Mouse (Mus musculus) NIH3T3 (cell line): ENCODE results near the gene Nbea.

Experiments
- DNase-seq: peaks from one replicate; pipeline ENCODE4 v3.0.0-alpha.2; 2012; ENCODE audit warnings: low read depth

The Nbea gene

GRCm38 (mm10) chr3:55751363-55751762, 432.1 kb downstream of the Nbea start:
- no peak for DNase-seq

DNA sequence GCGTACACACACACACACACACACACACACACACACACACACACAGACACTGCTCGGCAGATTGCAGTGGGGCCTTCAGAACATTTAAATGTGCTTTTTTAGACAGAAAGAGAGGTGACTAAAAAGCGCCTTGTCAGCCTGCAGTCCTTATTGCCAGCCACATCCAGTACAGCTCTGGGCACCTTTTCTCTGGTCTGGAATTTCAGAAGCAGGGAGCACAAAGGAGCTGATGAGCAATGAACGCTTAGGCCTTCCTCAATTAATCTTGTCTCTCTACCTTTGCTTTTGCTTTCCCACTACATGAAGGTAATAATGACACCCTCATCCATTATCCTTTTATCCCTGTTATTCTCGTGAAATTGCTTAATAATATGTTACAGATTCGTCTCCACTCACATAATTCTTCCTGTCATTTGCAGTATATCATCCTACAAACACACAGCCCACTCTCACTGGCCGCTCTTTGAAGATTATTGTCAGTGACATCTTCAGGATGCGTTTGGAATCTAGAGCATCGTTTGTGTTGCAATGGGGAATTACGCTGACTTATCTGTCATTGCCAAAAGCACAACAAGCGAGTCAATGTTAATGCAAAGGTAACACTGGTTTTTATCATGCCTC, 432.9 kb downstream of the Nbea start:
- no peak for DNase-seq

DNA sequence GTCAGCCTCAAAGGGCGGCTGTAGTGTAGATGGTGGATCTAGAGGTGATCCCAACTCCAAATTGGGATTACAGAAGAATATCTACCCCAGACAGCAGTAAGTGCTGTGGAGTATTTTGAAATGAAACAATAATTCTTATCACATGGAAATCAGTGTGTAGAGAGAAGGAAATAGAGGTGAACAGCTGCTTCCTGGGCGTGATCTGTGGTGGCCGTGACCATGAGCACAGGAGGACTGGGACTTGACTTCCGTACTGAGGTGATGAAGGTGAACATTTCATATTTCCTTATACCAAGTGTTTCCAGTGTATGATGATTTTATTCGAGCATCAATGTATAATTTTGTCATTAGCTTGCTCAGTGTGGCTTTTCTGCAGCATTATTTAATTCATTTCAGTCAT, 439.6 kb downstream of the Nbea start:
- DNase-seq, result no peak

GRCm38 (mm10) chr3:55742654-55743053, 440.8 kb downstream of the Nbea start:
- no peak for DNase-seq

GRCm38 (mm10) chr3:55742218-55742617, 441.3 kb downstream of the Nbea start:
- DNase-seq, result no peak

GRCm38 (mm10) chr3:55741428-55741827, 442.1 kb downstream of the Nbea start:
- DNase-seq, result no peak

GRCm38 (mm10) chr3:55733665-55734064, 449.8 kb downstream of the Nbea start:
- DNase-seq, result no peak

DNA sequence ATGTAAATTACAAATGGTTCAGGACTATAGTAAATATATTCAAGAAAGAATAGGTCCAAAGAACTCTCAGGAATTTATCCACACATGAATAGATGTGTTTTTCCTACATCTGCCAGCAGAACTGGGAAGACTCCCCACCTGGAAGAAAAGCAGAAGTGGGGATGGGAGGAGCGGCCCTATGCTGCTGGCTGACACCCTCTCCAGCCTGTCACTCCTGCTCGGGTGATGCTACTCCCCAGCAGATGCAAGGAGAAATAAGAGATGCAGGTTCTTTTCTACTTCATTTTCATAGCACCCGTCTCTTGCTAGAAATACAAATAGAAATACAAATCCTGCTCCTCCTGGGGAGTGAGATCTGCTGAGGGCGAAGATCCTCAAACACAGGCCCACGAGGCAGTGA, 453.0 kb downstream of the Nbea start:
- DNase-seq, result no peak

- no peak for DNase-seq
These were observed 453.4 kb downstream of the Nbea start for GRCm38 (mm10) chr3:55730142-55730541.

DNA sequence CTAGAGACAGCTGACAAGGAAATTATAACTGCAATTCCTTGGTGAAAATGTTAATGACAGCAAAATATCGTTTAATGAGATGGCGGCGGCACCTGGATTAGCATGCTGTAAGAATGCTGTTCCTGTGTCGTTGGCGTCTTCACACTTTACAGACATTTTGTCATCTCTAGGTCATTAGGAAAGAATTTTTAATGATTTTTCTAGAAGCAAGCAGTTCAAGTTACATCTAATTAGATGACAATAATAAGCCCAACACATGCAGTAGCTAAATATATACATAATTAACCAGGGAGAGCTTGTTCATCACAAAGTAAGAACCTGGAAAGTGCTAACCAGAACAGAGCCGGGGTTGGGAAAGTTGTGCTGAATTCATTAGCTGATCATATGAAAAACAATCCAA, 469.2 kb downstream of the Nbea start:
- no peak for DNase-seq

DNA sequence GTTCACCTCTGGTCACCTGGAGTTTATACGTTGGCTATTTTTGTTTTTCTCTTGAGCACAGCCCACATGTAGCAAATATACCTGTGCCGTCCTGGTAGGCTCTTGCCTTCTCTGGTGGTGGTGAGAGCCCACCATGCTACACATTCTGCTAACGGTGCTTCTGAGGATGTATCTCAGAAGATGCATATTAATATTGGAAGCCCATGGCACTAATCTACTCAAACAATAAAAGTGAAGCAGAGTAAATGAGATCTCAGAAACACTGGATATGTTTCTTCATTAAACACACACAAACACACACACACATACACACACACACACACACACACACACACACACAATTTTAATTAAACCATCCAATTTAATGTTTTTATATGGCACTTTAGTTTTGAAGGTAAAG, 469.6 kb downstream of the Nbea start:
- DNase-seq, result no peak

DNA sequence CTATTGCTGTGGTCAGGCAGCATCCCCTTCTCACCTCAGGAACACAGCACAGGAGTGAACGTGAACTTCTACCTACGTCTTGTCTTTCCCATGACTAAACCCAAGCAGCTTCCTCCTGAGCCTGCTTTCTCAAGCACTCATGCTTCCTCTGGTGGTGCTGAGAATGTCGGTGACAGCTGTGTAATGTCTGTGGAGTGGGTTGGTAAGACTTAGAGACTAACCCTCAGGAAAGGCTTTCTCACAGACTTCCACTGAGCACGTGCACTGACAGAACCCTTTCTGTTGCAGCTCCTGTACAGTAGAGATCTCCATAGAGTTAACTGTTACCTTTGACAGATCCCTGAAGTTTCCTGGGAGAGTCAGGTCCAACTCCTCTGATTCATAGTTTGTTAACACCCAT, 473.2 kb downstream of the Nbea start:
- DNase-seq, result no peak

- peak; percentile 66 for DNase-seq
These were observed 481.9 kb downstream of the Nbea start for GRCm38 (mm10) chr3:55701632-55702031.

DNA sequence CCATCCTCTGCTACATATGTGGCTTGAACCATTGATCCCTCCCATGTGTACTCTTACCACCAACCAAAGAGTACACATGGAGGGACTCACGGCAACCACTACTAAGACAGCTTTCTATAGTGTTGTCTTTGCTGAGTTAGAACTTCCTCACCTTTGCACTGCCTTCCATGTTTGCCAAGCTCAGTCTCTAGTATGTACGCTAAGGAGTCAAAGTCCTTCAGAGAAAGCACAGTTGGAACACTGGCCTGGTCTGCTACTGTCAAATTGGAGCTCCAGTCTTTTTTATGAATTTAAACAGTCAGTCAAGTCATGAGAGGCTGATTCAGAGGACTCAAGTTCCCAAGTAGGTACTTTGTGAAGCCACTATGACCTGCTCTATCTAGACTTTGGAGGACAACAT, 486.3 kb downstream of the Nbea start:
- DNase-seq, result no peak

DNA sequence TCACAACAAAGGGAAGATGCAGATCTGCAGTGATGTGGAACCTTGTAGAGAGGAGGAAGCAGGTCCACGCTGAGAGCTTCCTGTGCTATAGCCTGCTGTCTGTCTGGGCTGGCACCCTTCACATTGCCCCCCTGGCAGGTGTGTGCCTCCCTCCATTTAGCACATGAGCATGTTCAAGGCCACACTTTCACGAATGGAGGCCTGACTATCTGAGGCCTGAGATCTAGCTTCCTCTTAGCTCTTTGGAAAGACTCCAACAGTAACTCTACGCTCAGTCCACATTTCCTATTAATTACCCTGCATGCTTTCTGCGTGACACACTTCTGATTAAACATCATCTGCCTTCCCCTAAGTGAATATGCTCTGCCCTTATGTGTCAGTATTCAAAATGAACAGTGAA, 490.4 kb downstream of the Nbea start:
- peak; percentile 41 for DNase-seq

DNA sequence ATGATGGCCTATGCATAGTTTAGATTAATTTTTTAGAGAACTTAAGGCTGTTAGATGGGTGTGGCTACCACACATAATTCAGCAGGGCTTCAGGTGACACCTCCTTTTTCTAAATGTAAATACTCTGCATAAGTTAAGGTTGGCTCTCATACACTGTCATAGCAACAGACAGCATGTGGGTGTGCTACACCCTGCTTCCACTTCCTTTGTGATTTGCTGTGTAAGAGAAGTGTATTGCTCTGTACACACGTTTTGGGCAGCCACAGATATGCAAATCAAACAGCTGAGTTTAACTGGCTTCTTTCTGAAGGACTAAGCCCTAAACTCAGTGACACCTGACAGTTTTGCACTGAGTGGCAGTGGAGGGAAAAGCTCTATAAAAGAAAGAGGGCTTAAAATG, 495.4 kb downstream of the Nbea start:
- DNase-seq, result no peak

DNA sequence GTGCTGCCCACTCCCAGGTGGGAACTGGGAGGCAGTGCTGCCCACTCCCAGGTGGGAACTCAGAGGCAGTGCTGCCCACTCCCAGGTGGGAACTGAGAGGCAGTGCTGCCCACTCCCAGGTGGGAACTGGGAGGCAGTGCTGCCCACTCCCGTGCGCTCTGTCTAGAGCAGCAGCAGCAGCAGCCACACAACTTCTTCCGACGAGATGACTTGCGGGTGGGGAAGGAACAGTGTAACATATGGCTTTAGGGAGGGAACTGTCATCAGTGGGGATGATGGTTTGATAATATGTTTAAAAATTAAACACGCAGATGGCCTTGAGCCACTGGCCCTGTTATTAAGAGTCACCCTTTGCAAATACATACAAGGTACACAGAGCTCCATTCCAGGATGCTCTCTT, 496.5 kb downstream of the Nbea start:
- no peak for DNase-seq

DNA sequence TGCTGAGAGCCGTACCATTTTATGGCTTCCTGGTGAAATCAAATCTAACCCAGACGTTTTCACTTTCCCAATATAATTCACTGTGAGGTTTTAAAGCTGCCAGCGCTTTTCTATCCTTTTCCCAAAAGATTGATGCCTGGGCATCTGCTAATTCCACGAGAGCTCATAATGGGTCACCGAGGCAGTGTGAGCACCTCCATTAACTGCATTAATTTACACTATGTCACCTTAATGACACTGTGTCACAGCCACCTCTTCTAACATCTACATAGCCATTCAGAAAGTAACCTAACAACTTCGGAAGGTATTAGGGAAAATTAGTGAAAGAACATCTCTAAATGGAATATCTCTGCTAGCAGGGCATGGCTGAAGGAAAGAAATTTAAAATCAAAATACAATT, 497.9 kb downstream of the Nbea start:
- DNase-seq, result no peak

DNA sequence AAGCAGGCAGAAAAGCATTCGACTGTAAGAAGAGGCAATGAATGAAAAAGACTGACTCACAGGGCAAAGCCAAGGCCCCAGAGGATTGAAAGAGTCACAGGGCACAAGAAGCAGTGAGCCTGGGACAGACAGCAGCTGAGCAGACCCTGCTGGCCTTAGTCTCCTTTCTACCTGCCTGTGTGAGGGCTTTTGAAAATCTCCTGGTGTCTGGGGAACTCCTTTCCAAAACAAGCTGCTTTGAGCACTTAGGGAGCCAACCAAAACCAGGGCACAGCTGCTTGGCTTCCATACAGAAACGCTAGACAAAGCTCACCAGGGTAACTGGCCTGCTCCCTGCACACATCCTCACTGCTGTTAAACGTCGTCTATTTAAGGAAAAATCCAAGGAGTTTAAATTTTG, 498.6 kb downstream of the Nbea start:
- DNase-seq, result peak; percentile 28

DNA sequence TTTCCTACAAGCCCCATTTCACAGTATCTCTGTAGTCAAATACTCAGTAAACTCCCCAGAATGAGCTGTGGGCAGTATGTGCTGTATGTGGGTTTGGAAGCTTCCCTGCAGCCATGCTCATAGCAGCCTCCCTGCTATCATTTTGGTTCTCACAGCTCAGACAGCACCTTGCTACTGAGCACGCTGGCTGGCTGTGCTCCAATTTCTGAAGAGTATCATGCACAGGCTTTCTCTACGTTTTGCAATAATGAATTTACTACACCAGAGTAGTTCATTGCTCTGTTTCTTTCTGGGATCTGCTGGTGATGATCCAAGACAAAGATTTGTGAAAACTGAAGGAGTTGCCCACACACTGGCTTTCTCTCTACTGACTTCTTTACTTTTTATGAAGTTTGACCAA, 505.8 kb downstream of the Nbea start:
- peak; percentile 39 for DNase-seq

DNA sequence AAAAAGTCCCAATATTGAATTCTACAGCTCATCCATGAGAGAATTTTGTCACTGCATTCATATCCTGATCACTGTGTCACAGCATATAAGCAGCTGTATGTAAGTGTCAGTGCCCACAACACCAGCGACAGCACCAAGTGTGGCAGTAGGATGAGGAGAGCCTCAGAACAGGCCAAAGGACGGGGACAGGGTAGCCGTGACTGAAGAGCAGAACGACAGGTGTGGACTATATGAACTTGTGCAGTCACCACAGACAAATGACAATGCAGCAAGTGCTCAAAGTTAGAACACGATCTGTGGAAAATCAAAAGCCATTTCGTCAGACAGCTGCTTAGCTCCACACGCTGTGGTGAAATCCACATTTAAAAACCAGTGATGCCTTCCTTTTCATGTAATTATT, 509.3 kb downstream of the Nbea start:
- no peak for DNase-seq

DNA sequence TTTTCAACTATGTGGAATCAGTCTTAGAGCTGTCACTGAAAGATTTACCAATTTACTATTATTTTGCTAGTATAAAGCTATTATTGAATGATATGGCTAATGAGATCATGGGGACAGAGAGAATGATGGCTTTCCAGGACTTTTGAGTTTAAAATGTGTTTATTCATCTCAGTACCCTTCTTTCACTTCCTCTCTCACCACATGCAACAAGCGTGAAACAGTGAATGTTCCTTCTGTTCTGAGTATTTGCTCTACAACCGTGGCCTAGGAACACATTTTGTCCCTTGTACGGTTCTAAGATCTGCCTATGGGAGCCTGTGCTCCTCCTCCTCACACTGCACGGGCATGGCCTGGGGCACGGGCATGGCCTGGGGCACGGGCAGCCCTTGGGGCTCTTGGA, 516.5 kb downstream of the Nbea start:
- DNase-seq, result no peak

DNA sequence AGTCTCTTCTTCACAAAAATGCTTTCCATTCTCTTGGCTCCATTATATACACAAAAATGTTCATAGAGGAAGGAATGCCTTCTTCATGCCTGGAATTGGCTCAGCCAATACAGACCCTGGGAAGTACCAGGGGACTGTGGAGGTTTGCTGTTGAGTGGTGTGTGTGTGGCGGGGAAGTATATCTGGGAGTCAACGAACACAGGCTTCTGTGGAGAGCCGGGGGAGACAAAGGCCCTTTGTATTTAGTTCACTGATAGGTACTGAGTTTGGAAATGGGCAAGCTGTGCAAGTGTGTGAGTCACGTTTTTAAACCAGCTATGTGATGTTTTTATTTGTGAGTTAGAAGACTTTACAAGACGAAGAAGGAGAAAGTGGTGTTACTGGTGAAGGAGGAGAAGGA, 517.6 kb downstream of the Nbea start:
- peak; percentile 63 for DNase-seq

- no peak for DNase-seq
These were observed 518.8 kb downstream of the Nbea start for GRCm38 (mm10) chr3:55664713-55665112.
